Mouse (Mus musculus): ENCODE results near the gene Cerkl. TPM values are rescaled to one million over a fixed set of nuclear protein-coding genes. Genes with fewer than 3 reads are reported as not detected.

Gene Cerkl
- polyA plus RNA-seq, 2 experiments = 1.2 to 5.0 TPM

DNA sequence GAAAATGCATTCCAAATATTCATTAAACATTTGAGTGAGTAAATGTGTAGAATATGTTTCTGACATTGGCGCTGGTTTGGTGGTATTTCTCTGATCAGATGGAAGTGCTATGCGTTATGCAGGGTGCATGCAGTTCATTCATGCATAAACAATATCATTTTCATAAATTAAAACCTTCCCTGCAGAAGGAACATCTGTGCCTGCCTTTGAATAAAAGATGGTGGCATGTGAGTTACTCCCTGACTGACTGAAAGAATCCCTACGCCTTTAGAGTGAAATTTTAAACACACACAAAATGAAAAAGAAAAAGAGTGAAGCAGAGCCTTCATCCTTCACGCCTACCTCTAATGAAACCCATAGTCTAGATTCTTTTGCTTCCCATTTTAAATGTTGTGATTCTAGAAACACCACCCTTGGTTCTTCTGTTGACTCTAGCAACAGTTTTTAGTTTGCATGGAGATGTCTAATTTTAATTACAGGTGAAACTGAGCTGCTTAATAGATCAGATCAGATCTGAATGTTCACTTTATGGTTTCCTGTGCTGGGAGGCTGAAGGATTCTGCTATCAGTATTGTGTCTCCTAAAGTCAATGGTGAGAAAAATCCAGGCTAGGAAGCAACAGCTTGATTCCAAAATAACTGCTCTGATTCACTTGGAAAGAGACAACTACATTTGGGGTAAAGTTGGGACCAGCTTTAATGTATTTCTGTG, 5.7 kb downstream of the Cerkl start:
- DNase-seq (ENCODE audit: low read depth in 3 of 3, low spot score in 3 of 3) (no peak), ATAC-seq (ENCODE audit: insufficient read depth) (no peak)
- WGBS (ENCODE audit: insufficient replicate concordance) = 52% methylated on average over 4 of the region's 4 CpGs
- TF ChIP-seq CTCF (IDR thresholded peaks at IDR 0.05; ENCODE audit: low read depth) (no peak), EP300 (IDR thresholded peaks at IDR 0.05; ENCODE audit: low read depth) (no peak)
- Histone ChIP-seq H3K4me3 (ENCODE audit: insufficient read depth in 1 of 2, low read depth in 2 of 2, low read length in 2 of 2) (no peak overlapping the region), H3K4me2 (ENCODE audit: low read depth) (no peak overlapping the region), H3K4me1 (replicated peaks; ENCODE audit: control insufficient read depth in 2 of 2, insufficient read depth in 2 of 2, low read length in 1 of 2) (no peaks in the 10 kb centered on the region), H3K9ac (replicated peaks) (no peak overlapping the region), H3K27ac (no peak overlapping the region), H3K36me3 (replicated peaks; ENCODE audit: control insufficient read depth, insufficient read depth, low read depth) (no peaks in the 10 kb centered on the region), H3K9me3 (ENCODE audit: control insufficient read depth, low read length) (no peaks in the 10 kb centered on the region), H3K27me3 (ENCODE audit: control insufficient read depth, insufficient read depth, low read length) (peaks cover 22% of the 10 kb centered on the region)

DNA sequence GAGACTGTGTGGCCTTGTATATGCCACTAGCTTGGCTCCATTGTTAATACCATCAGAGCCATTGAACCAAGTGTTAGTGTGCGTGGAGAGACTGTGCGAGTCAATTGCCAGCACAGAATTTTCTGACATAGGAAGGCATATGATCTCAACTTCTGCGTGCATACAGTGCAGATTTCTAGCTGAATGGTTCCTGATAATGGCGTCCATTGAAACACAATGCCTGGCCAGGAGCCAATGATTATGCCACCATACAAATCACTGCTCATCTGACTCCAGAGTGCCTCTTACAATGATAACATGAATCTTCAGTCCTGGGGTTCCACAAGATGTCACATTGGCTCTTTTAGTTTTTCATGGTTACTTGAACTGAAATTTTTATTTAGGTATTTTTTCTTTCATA, 7.2 kb downstream of the Cerkl start:
- no peak for ATAC-seq (ENCODE audit: insufficient read depth)
- Histone ChIP-seq H3K27me3 (ENCODE audit: control insufficient read depth, insufficient read depth, low read length) (peaks cover 8% of the 10 kb centered on the region), H3K9me3 (ENCODE audit: control insufficient read depth, low read length) (no peaks in the 10 kb centered on the region), H3K36me3 (replicated peaks; ENCODE audit: control insufficient read depth, insufficient read depth, low read depth) (no peaks in the 10 kb centered on the region), H3K4me1 (replicated peaks; ENCODE audit: control insufficient read depth in 2 of 2, insufficient read depth in 2 of 2, low read length in 1 of 2) (no peaks in the 10 kb centered on the region), H3K9ac (replicated peaks) (no peak overlapping the region), H3K4me2 (ENCODE audit: low read depth) (no peak overlapping the region), H3K27ac (no peak overlapping the region), H3K4me3 (ENCODE audit: insufficient read depth in 1 of 2, low read depth in 2 of 2, low read length in 2 of 2) (no peak overlapping the region)
- no peak for DNase-seq (ENCODE audit: low read depth in 3 of 3, low spot score in 3 of 3)
- TF ChIP-seq CTCF (IDR thresholded peaks at IDR 0.05; ENCODE audit: low read depth) (no peak), EP300 (IDR thresholded peaks at IDR 0.05; ENCODE audit: low read depth) (no peak)
- 49% methylated on average over 4 of the region's 4 CpGs for WGBS (ENCODE audit: insufficient replicate concordance)

DNA sequence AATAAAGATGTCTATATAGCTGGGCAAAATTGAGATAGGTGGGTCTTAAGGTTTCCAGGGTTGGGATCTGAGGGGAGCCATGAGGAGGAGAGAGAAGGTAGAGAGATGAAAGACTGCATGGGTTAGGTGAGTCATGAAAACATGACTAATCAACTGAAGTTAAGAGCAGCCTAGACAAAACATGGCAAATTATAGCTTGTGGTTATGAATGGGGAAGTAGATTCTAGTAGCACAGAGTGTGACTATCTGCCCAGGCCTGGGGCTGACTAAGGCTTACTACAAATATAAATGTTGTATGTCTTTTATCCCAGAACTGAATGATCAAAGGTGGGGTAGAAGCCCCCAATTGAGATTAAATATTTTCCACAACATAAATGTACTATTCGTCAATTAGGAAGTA, 9.4 kb downstream of the Cerkl start:
- Histone ChIP-seq H3K27ac (no peak overlapping the region), H3K9ac (replicated peaks) (no peak overlapping the region), H3K9me3 (ENCODE audit: control insufficient read depth, low read length) (no peaks in the 10 kb centered on the region), H3K4me1 (replicated peaks; ENCODE audit: control insufficient read depth in 2 of 2, insufficient read depth in 2 of 2, low read length in 1 of 2) (no peaks in the 10 kb centered on the region), H3K4me3 (ENCODE audit: insufficient read depth in 1 of 2, low read depth in 2 of 2, low read length in 2 of 2) (no peak overlapping the region), H3K27me3 (ENCODE audit: control insufficient read depth, insufficient read depth, low read length) (no peaks in the 10 kb centered on the region), H3K4me2 (ENCODE audit: low read depth) (no peak overlapping the region), H3K36me3 (replicated peaks; ENCODE audit: control insufficient read depth, insufficient read depth, low read depth) (no peaks in the 10 kb centered on the region)
- 50% methylated on average over 1 of the region's 1 CpGs for WGBS (ENCODE audit: insufficient replicate concordance)
- DNase-seq (ENCODE audit: low read depth in 3 of 3, low spot score in 3 of 3) = no peak
- no peak for ATAC-seq (ENCODE audit: insufficient read depth)
- TF ChIP-seq CTCF (IDR thresholded peaks at IDR 0.05; ENCODE audit: low read depth) (no peak), EP300 (IDR thresholded peaks at IDR 0.05; ENCODE audit: low read depth) (no peak)

DNA sequence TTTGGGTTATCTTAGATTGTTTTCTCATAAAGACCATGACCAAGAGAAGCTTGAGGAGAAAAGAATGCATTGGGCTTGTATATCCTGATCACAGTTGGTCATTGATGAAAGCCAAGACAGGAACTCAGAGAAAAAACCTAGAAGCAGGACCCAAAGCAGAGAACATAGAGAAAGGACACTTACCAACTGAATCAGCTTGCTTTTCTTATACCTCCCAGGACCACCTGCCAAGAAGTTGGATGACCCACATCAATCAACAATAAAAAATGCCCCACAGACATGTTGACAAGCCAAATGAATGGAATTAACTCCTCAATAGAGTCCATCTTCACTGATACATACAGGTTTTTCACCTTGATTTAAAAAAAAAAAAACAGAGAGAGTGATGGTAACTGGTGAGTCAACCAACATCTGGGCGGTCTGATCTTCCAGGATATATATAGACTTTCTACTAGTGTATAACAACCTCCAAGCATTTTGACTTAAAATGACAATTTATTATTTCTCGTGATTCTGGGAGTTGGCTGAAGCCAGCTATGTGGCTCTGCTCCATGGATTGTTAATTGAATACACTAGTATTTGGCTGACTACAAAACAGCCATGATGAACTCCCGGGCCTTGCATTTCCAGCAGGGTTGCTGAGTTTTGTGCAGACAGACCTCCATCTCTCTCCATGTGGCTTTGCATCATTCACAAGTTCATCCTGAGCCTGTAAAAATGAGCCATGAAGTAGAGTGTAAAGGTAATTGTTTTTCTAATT, 12.5 kb downstream of the Cerkl start:
- ATAC-seq (ENCODE audit: insufficient read depth) = no peak
- no peak for DNase-seq (ENCODE audit: low read depth in 3 of 3, low spot score in 3 of 3)
- TF ChIP-seq EP300 (IDR thresholded peaks at IDR 0.05; ENCODE audit: low read depth) (no peak), CTCF (IDR thresholded peaks at IDR 0.05; ENCODE audit: low read depth) (no peak)
- H3K4me3 ChIP-seq (ENCODE audit: insufficient read depth in 1 of 2, low read depth in 2 of 2, low read length in 2 of 2) = no peak overlapping the region
- H3K27me3 ChIP-seq (ENCODE audit: control insufficient read depth, insufficient read depth, low read length) = no peaks in the 10 kb centered on the region
- 56% methylated on average over 3 of the region's 3 CpGs for WGBS (ENCODE audit: insufficient replicate concordance)
- no peak overlapping the region for H3K4me2 ChIP-seq (ENCODE audit: low read depth)
- H3K9ac ChIP-seq (replicated peaks) = no peak overlapping the region
- H3K4me1 ChIP-seq (replicated peaks; ENCODE audit: control insufficient read depth in 2 of 2, insufficient read depth in 2 of 2, low read length in 1 of 2) = no peaks in the 10 kb centered on the region
- H3K9me3 ChIP-seq (ENCODE audit: control insufficient read depth, low read length) = no peaks in the 10 kb centered on the region
- H3K27ac ChIP-seq = no peak overlapping the region
- no peaks in the 10 kb centered on the region for H3K36me3 ChIP-seq (replicated peaks; ENCODE audit: control insufficient read depth, insufficient read depth, low read depth)

DNA sequence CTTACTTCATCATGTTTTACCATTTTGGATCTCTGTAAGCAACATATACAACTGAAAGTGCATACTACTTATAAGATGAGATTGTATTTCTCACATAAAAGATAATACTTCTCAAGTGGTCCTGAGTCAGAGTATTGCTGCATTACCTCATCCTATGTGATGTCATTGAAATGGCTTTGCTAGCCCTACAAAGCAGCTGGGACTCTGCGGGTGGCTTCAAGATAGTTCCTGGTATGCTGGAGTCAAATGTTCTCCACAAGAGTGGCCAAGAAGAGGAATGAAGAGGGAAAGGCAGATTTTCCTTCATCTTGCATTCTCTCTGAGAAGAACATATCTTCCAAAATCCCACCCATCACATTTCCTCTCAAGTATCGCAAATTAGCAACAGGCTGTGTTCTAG, 13.2 kb downstream of the Cerkl start:
- H3K4me3 ChIP-seq (ENCODE audit: insufficient read depth in 1 of 2, low read depth in 2 of 2, low read length in 2 of 2) = no peak overlapping the region
- 75% methylated on average over 2 of the region's 2 CpGs for WGBS (ENCODE audit: insufficient replicate concordance)
- H3K9ac ChIP-seq (replicated peaks) = no peak overlapping the region
- H3K9me3 ChIP-seq (ENCODE audit: control insufficient read depth, low read length) = no peaks in the 10 kb centered on the region
- no peak overlapping the region for H3K27ac ChIP-seq
- no peaks in the 10 kb centered on the region for H3K36me3 ChIP-seq (replicated peaks; ENCODE audit: control insufficient read depth, insufficient read depth, low read depth)
- no peak for DNase-seq (ENCODE audit: low read depth in 3 of 3, low spot score in 3 of 3)
- H3K4me2 ChIP-seq (ENCODE audit: low read depth) = no peak overlapping the region
- H3K4me1 ChIP-seq (replicated peaks; ENCODE audit: control insufficient read depth in 2 of 2, insufficient read depth in 2 of 2, low read length in 1 of 2) = no peaks in the 10 kb centered on the region
- no peak for ATAC-seq (ENCODE audit: insufficient read depth)
- TF ChIP-seq EP300 (IDR thresholded peaks at IDR 0.05; ENCODE audit: low read depth) (no peak), CTCF (IDR thresholded peaks at IDR 0.05; ENCODE audit: low read depth) (no peak)
- H3K27me3 ChIP-seq (ENCODE audit: control insufficient read depth, insufficient read depth, low read length) = no peaks in the 10 kb centered on the region

All from liver, embryonic 14.5 days (tissue).